Mouse (Mus musculus) gastrocnemius, postnatal 14 days (tissue): Measurements from ENCODE around the gene Mrpl16. TPM values are rescaled to one million over a fixed set of nuclear protein-coding genes. Genes with fewer than 3 reads are reported as not detected.

Source experiments
- DNase-seq: peaks from one replicate; pipeline ENCODE4 v3.0.0; 2021; ENCODE audit warnings: mixed read lengths
- intact Hi-C: fragments of 180-260 bp; cut with DNase I; formaldehyde crosslinking; loops from one replicate; pipeline ENCODE4 v1.15.1; 2025; ENCODE audit warnings: low total_unique reads
- long read RNA-seq, 2 experiments: library from polyadenylated mRNA; stranded (forward); transcript quantifications; one replicate each; pipeline ENCODE4 v2.0.0; 2021
- total RNA-seq, 2 experiments: library from RNA; stranded (reverse); gene quantifications; 2 replicates each; pipeline ENCODE4 v1.2.3; 2021

Gene Mrpl16
- 10 to 100 TPM; 48.9 to 53.2 TPM for total RNA-seq
- long read RNA-seq, experiment 1, transcript Mrpl16-201 (4 exons, 1,162 nt) = major isoform, 34 of 49 reads
- long read RNA-seq, experiment 1, partial matches to known transcripts = 15 of 49 reads
- long read RNA-seq, experiment 1, other reads (novel, unspliced or antisense) = 0 of 49 reads
- long read RNA-seq, experiment 2, transcript Mrpl16-201 (4 exons, 1,162 nt) = major isoform, 55 of 79 reads
- long read RNA-seq, experiment 2, partial matches to known transcripts = 24 of 79 reads
- long read RNA-seq, experiment 2, other reads (novel, unspliced or antisense) = 0 of 79 reads

- peak; percentile 81 for DNase-seq
- intact Hi-C loops = loop anchor here (10.0 kb wide), 2 partner anchors 54 to 144 kb away; partner anchors contain the start of gene Patl1
Observed at GRCm38 (mm10) chr19:11770205-11770892, at the start of gene Mrpl16. Gene Mrpl16, plus strand, starts transcription at chr19:11770391.

- DNase-seq = no peak
- intact Hi-C loops = no loop called here
Observed at GRCm38 (mm10) chr19:11723870-11724269, 46.3 kb upstream of the Mrpl16 start.

- DNase-seq = no peak
- intact Hi-C loops = no loop called here
Observed at GRCm38 (mm10) chr19:11724275-11724674, 45.9 kb upstream of the Mrpl16 start.

GRCm38 (mm10) chr19:11725915-11726314 is 44.3 kb upstream of the Mrpl16 start:
- intact Hi-C loops = no loop called here
- DNase-seq = no peak

- no peak for DNase-seq
- intact Hi-C loops = no loop called here
Observed at GRCm38 (mm10) chr19:11727304-11727703, 42.9 kb upstream of the Mrpl16 start.

- DNase-seq = no peak
- intact Hi-C loops = no loop called here
Observed at GRCm38 (mm10) chr19:11730278-11730677, 39.9 kb upstream of the Mrpl16 start.

GRCm38 (mm10) chr19:11736455-11736854 is 33.7 kb upstream of the Mrpl16 start:
- intact Hi-C loops = no loop called here
- no peak for DNase-seq

- DNase-seq = no peak
- intact Hi-C loops = no loop called here
Observed at GRCm38 (mm10) chr19:11745680-11746079, 24.5 kb upstream of the Mrpl16 start.

GRCm38 (mm10) chr19:11747298-11747697 is 22.9 kb upstream of the Mrpl16 start, which contains the start of gene Gif:
Gene Gif, plus strand, starts transcription at chr19:11747554.
- intact Hi-C loops = no loop called here
- no peak for DNase-seq

- no peak for DNase-seq
- intact Hi-C loops = no loop called here
Observed at GRCm38 (mm10) chr19:11765059-11765458, 5.1 kb upstream of the Mrpl16 start.

- intact Hi-C loops = no loop called here
- DNase-seq = no peak
Observed at GRCm38 (mm10) chr19:11766413-11766812, 3.8 kb upstream of the Mrpl16 start.

- intact Hi-C loops = no loop called here
- no peak for DNase-seq
Observed at GRCm38 (mm10) chr19:11768163-11768562, 2.0 kb upstream of the Mrpl16 start.

GRCm38 (mm10) chr19:11769257-11769920 is 802 bp upstream of the Mrpl16 start:
- intact Hi-C loops = no loop called here

GRCm38 (mm10) chr19:11777191-11777865 is 7.1 kb downstream of the Mrpl16 start:
- intact Hi-C loops = loop anchor here (5.0 to 10.0 kb wide), 3 partner anchors 47 to 235 kb away; partner anchors contain the start of gene Patl1
- peak; percentile 33 for DNase-seq

More at GRCm38 (mm10) chr19:11769257-11769920, 802 bp upstream of the Mrpl16 start:
- DNase-seq = no peak

- no peak for DNase-seq
- intact Hi-C loops = no loop called here
Observed at GRCm38 (mm10) chr19:11785409-11786154, 15.4 kb downstream of the Mrpl16 start.

GRCm38 (mm10) chr19:11787826-11788225 is 17.6 kb downstream of the Mrpl16 start:
- intact Hi-C loops = no loop called here
- DNase-seq = no peak

GRCm38 (mm10) chr19:11788876-11789275 is 18.7 kb downstream of the Mrpl16 start:
- DNase-seq = no peak
- intact Hi-C loops = no loop called here

- no peak for DNase-seq
Observed at GRCm38 (mm10) chr19:11791825-11792224, 21.6 kb downstream of the Mrpl16 start.

GRCm38 (mm10) chr19:11793741-11794359 is 23.7 kb downstream of the Mrpl16 start:
- DNase-seq = no peak
- intact Hi-C loops = no loop called here

More at GRCm38 (mm10) chr19:11791825-11792224, 21.6 kb downstream of the Mrpl16 start:
- intact Hi-C loops = no loop called here
